Mouse (Mus musculus) midbrain, embryonic 13.5 days (tissue): ENCODE results near the gene Cpm. TPM values are rescaled to one million over a fixed set of nuclear protein-coding genes. Genes with fewer than 3 reads are reported as not detected.

Experiments used
- ATAC-seq: fragments of 200-750 bp; cut with Nextera tagmentation; 2 replicates; pipeline ENCODE4 v1.8.0; 2017; ENCODE audit warnings: mild to moderate bottlenecking, moderate TSS enrichment, moderate library complexity
- H3K27ac ChIP-seq: fragments of 300-500 bp; sonication (generic); 2 replicates; pipeline ENCODE4 v1.5.1; 2015; ENCODE audit warnings: inconsistent platforms, mild to moderate bottlenecking, moderate library complexity
- H3K27me3 ChIP-seq: fragments of 300-500 bp; sonication (generic); 2 replicates; pipeline ENCODE4 v1.6.1; 2015; ENCODE audit warnings: mild to moderate bottlenecking, inconsistent platforms
- H3K36me3 ChIP-seq: fragments of 300-500 bp; sonication (generic); 2 replicates; pipeline ENCODE4 v1.6.1; 2015; ENCODE audit warnings: mild to moderate bottlenecking, inconsistent platforms
- H3K4me1 ChIP-seq: fragments of 300-500 bp; sonication (generic); replicated peaks from 2 replicates; pipeline ENCODE4 v1.6.1; 2015; ENCODE audit warnings: inconsistent platforms
- H3K4me2 ChIP-seq: fragments of 300-500 bp; sonication (generic); replicated peaks from 2 replicates; pipeline ENCODE4 v1.6.1; 2015; ENCODE audit warnings: moderate library complexity, mild to moderate bottlenecking, inconsistent platforms
- H3K4me3 ChIP-seq: fragments of 300-500 bp; sonication (generic); replicated peaks from 2 replicates; pipeline ENCODE4 v1.5.1; 2015; ENCODE audit warnings: mild to moderate bottlenecking, inconsistent platforms
- H3K9ac ChIP-seq: fragments of 300-500 bp; sonication (generic); replicated peaks from 2 replicates; pipeline ENCODE4 v1.6.1; 2015; ENCODE audit warnings: mild to moderate bottlenecking, inconsistent platforms
- H3K9me3 ChIP-seq: fragments of 300-500 bp; sonication (generic); 2 replicates; pipeline ENCODE4 v1.6.1; 2016; ENCODE audit warnings: mild to moderate bottlenecking, inconsistent platforms
- WGBS: fragments of 180-500 bp; shearing (Covaris S2); methylation state at CpG from one replicate; pipeline ENCODE4 v1.1.7; 2015; 5-methylcytosine and 5-hydroxymethylcytosine counted together
- polyA plus RNA-seq: library from polyadenylated mRNA; unstranded; fragments of >200 nt; fragmentation: Nextera tagmentation; extraction: Ambion mirVana; gene quantifications from 2 replicates; pipeline ENCODE4 v1.2.1, GENCODE M21; 2015

Cpm gene
- polyA plus RNA-seq, 1 experiment from 2014 or later: 5.7 TPM

DNA sequence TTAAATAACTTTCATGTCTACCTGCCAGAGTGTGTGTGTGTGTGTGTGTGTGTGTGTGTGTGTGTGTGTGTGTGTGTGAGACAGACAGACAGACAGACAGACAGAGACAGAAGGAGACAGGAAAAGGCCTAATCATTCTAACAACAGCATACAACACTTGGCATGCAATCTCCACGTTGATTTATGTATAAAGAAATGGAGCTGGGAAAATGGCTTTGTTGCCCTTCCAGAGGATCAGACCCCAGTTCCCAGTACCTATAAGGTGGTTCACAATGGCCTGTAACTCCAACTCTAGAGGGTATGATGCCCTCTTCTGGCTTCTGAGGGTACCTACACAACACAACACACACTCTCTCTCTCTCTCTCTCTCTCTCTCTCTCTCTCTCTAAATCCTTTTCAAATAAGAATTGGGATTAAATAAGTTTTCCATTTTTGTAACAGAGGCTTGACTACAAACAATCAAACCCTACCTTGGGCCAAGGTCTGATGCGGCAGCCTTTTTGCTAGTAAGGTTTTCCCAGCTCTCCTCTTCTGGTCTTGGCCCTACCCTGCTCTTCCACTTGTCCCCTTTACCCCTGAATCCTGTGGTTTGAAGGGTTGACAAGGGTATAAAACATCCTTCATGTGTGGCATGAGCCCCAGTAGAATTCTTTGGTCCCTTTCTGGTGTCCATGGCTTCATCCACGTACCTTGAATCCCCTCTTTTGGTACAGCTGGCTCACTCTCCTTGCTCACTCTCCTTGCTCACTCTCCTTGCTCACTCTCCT lies 6.7 kb downstream of the Cpm start:
- Histone ChIP-seq H3K9me3 (no peaks in the 10 kb centered on the region), H3K36me3 (no peaks in the 10 kb centered on the region), H3K27ac (no peak overlapping the region), H3K4me3 (no peak overlapping the region), H3K4me1 (no peaks in the 10 kb centered on the region), H3K27me3 (peaks cover 15% of the 10 kb centered on the region), H3K4me2 (no peak overlapping the region), H3K9ac (no peak overlapping the region)
- 86% methylated on average over 3 of the region's 3 CpGs for WGBS
- no peak for ATAC-seq

DNA sequence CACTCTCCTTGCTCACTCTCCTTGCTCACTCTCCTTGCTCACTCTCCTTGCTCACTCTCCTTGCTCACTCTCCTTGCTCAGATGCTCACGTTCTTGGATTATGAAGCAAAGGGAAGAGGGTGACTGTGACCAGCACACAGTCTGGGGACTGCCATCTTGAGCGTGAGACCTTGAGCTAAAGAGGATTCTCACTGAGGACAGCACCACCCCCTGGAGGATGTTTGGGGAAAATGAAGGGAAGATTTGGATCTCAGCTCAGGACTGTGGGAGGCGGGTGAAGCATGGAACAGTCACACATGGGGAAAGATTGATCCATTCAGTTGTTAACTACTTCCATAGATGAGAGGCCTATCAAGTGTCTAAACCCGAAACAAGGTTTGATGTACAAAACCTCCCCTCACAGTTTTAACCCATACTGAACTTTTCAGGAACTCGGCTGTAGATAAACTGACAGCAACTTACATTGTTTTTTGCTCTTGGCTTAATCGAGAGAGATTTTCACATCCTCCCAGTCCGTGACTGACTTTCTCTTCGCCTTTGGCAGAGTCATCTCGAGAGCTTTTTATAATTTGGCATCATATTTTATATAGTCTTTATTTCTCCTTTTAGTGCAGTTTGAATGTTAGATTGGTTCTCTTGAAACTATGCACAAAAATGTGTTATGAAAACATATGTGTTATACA lies 7.9 kb downstream of the Cpm start:
- Histone ChIP-seq H3K4me1 (no peaks in the 10 kb centered on the region), H3K9ac (no peak overlapping the region), H3K27ac (no peak overlapping the region), H3K9me3 (no peaks in the 10 kb centered on the region), H3K36me3 (no peaks in the 10 kb centered on the region), H3K4me3 (no peak overlapping the region), H3K27me3 (peaks cover 4% of the 10 kb centered on the region), H3K4me2 (no peak overlapping the region)
- ATAC-seq: no peak
- WGBS: 74% methylated on average over 9 of the region's 9 CpGs

GRCm38 (mm10) chr10:117637745-117638577 lies 8.7 kb downstream of the Cpm start:
- Histone ChIP-seq H3K27ac (no peak overlapping the region), H3K4me3 (no peak overlapping the region), H3K36me3 (no peaks in the 10 kb centered on the region), H3K4me2 (no peak overlapping the region), H3K27me3 (no peaks in the 10 kb centered on the region), H3K9ac (no peak overlapping the region), H3K9me3 (no peaks in the 10 kb centered on the region), H3K4me1 (no peaks in the 10 kb centered on the region)
- WGBS: 76% methylated on average over 9 of the region's 9 CpGs
- ATAC-seq: no peak

- Histone ChIP-seq H3K27ac (no peak overlapping the region), H3K27me3 (no peaks in the 10 kb centered on the region), H3K4me2 (no peak overlapping the region), H3K4me1 (no peaks in the 10 kb centered on the region), H3K9me3 (no peaks in the 10 kb centered on the region), H3K36me3 (no peaks in the 10 kb centered on the region), H3K4me3 (no peak overlapping the region), H3K9ac (no peak overlapping the region)
- 94% methylated on average over 7 of the region's 7 CpGs for WGBS
- no peak for ATAC-seq
Measured at GRCm38 (mm10) chr10:117638578-117639220, 9.4 kb downstream of the Cpm start.

- Histone ChIP-seq H3K4me3 (no peak overlapping the region), H3K4me2 (no peak overlapping the region), H3K4me1 (no peaks in the 10 kb centered on the region), H3K27ac (no peak overlapping the region), H3K27me3 (no peaks in the 10 kb centered on the region), H3K9ac (no peak overlapping the region), H3K9me3 (no peaks in the 10 kb centered on the region), H3K36me3 (no peaks in the 10 kb centered on the region)
- no peak for ATAC-seq
- 94% methylated on average over 8 of the region's 8 CpGs for WGBS
Measured at GRCm38 (mm10) chr10:117639221-117639599, 9.9 kb downstream of the Cpm start.

- Histone ChIP-seq H3K36me3 (no peaks in the 10 kb centered on the region), H3K9ac (no peak overlapping the region), H3K4me2 (no peak overlapping the region), H3K27ac (no peak overlapping the region), H3K27me3 (no peaks in the 10 kb centered on the region), H3K4me3 (no peak overlapping the region), H3K4me1 (no peaks in the 10 kb centered on the region), H3K9me3 (no peaks in the 10 kb centered on the region)
- no peak for ATAC-seq
- 63% methylated on average over 21 of the region's 21 CpGs for WGBS
Measured at GRCm38 (mm10) chr10:117639899-117640594, 10.7 kb downstream of the Cpm start.

DNA sequence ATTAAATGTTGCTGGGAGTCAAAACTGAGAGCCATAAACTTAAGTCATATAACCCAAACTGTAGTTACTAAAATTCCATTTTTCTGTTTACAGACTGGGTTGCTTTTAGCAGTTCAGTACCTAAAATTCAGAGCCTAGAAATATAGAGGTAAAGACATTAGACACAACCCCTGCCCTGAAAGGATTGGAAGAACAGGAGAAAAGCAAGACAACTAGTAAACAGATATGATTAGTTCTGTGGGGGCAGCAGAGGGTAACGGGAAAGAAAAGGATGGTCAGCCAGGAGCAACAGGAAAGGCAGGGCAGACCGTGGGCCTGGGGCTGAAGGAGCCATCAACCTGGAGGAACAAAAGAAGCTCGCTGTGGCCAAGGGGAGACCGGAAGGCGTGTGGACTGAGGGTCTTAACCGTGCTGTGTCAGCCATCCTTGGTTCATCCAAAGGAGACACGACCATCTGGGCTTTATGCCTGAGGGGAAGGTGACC lies 11.3 kb downstream of the Cpm start:
- Histone ChIP-seq H3K9me3 (no peaks in the 10 kb centered on the region), H3K36me3 (no peaks in the 10 kb centered on the region), H3K4me3 (no peak overlapping the region), H3K4me1 (no peaks in the 10 kb centered on the region), H3K9ac (no peak overlapping the region), H3K4me2 (no peak overlapping the region), H3K27ac (no peak overlapping the region), H3K27me3 (no peaks in the 10 kb centered on the region)
- 79% methylated on average over 7 of the region's 7 CpGs for WGBS
- ATAC-seq: no peak

- Histone ChIP-seq H3K27me3 (0 out of 2 replicates have a peak, but pooled peaks cover 3% of the 10 kb centered on the region), H3K27ac (no peak overlapping the region), H3K9me3 (no peaks in the 10 kb centered on the region), H3K36me3 (no peaks in the 10 kb centered on the region), H3K4me2 (peak overlapping the region; percentile 34), H3K4me3 (no peak overlapping the region), H3K9ac (no peak overlapping the region; the same call in 1 of the 2 replicates), H3K4me1 (no peaks in the 10 kb centered on the region)
- WGBS: 48% methylated on average over 20 of the region's 20 CpGs
- ATAC-seq: no peak
Measured at GRCm38 (mm10) chr10:117641400-117642200, 12.3 kb downstream of the Cpm start.

DNA sequence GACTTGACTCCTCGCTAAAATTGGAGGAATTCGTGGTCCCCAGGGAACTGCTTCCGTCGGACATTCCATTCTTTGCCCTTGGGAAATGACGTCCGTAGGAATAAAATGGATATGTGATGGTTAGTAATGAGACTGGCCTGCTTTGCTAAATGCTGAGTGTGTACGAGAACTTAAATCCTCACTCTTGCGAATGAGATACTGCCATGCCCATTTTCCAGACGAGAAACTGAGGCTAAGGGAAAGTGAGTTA lies 12.8 kb downstream of the Cpm start:
- Histone ChIP-seq H3K4me1 (peaks cover 4% of the 10 kb centered on the region), H3K36me3 (no peaks in the 10 kb centered on the region), H3K9ac (no peak overlapping the region), H3K4me2 (no peak overlapping the region), H3K27me3 (0 out of 2 replicates have a peak, but pooled peaks cover 3% of the 10 kb centered on the region), H3K4me3 (no peak overlapping the region), H3K9me3 (no peaks in the 10 kb centered on the region), H3K27ac (no peak overlapping the region)
- ATAC-seq: no peak
- WGBS: 85% methylated on average over 9 of the region's 9 CpGs

GRCm38 (mm10) chr10:117642491-117643262 lies 13.4 kb downstream of the Cpm start:
- Histone ChIP-seq H3K27ac (no peak overlapping the region), H3K4me3 (no peak overlapping the region), H3K27me3 (0 out of 2 replicates have a peak, but pooled peaks cover 3% of the 10 kb centered on the region), H3K4me2 (no peak overlapping the region), H3K36me3 (no peaks in the 10 kb centered on the region), H3K9ac (no peak overlapping the region), H3K4me1 (peaks cover 8% of the 10 kb centered on the region), H3K9me3 (no peaks in the 10 kb centered on the region)
- no peak for ATAC-seq
- 96% methylated on average over 15 of the region's 15 CpGs for WGBS
